Mouse (Mus musculus): ENCODE results near the gene Stt3b. TPM values are rescaled to one million over a fixed set of nuclear protein-coding genes. Genes with fewer than 3 reads are reported as not detected.

The Stt3b gene
- polyA plus RNA-seq, 1 experiment from 2014 or later: 99.9 TPM

GRCm38 (mm10) chr9:115332339-115332738 is 22.1 kb upstream of the Stt3b start:
- no peak for DNase-seq (ENCODE audit: low spot score)
- no peak overlapping the region for H3K27ac ChIP-seq (replicated peaks)
- no peaks in the 10 kb centered on the region for H3K9me3 ChIP-seq (replicated peaks)
- H3K4me1 ChIP-seq: no peaks in the 10 kb centered on the region
- no peak overlapping the region for H3K4me3 ChIP-seq
- no peaks in the 10 kb centered on the region for H3K27me3 ChIP-seq (ENCODE audit: low read depth, poor library complexity, severe bottlenecking)
- WGBS: 94% methylated on average over 7 of the region's 7 CpGs
- no peaks in the 10 kb centered on the region for H3K36me3 ChIP-seq

- Histone ChIP-seq H3K36me3 (no peaks in the 10 kb centered on the region), H3K4me3 (no peak overlapping the region), H3K27ac (replicated peaks) (no peak overlapping the region), H3K9me3 (replicated peaks) (no peaks in the 10 kb centered on the region), H3K4me1 (peaks cover 4% of the 10 kb centered on the region), H3K27me3 (ENCODE audit: low read depth, poor library complexity, severe bottlenecking) (no peaks in the 10 kb centered on the region)
- WGBS: 81% methylated on average over 6 of the region's 6 CpGs
- DNase-seq (ENCODE audit: low spot score): no peak
These were observed 20.7 kb upstream of the Stt3b start for GRCm38 (mm10) chr9:115330861-115331476.

GRCm38 (mm10) chr9:115326533-115326890 is 16.3 kb upstream of the Stt3b start:
- Histone ChIP-seq H3K27me3 (ENCODE audit: low read depth, poor library complexity, severe bottlenecking) (no peaks in the 10 kb centered on the region), H3K36me3 (no peaks in the 10 kb centered on the region), H3K27ac (replicated peaks) (no peak overlapping the region), H3K4me1 (peaks cover 22% of the 10 kb centered on the region), H3K9me3 (replicated peaks) (no peaks in the 10 kb centered on the region), H3K4me3 (no peak overlapping the region)
- DNase-seq (ENCODE audit: low spot score): no peak
- 91% methylated on average over 4 of the region's 4 CpGs for WGBS

GRCm38 (mm10) chr9:115325831-115326532 is 15.8 kb upstream of the Stt3b start:
- WGBS: 79% methylated on average over 13 of the region's 13 CpGs
- Histone ChIP-seq H3K36me3 (no peaks in the 10 kb centered on the region), H3K27me3 (ENCODE audit: low read depth, poor library complexity, severe bottlenecking) (no peaks in the 10 kb centered on the region), H3K9me3 (replicated peaks) (no peaks in the 10 kb centered on the region), H3K27ac (replicated peaks) (peak overlapping the region; percentile 23; the same call in 1 of the 2 replicates), H3K4me1 (peaks cover 22% of the 10 kb centered on the region), H3K4me3 (no peak overlapping the region)
- DNase-seq (ENCODE audit: low spot score): no peak

- WGBS: 22% methylated on average over 10 of the region's 10 CpGs
- no peaks in the 10 kb centered on the region for H3K36me3 ChIP-seq
- no peaks in the 10 kb centered on the region for H3K27me3 ChIP-seq (ENCODE audit: low read depth, poor library complexity, severe bottlenecking)
- no peak overlapping the region for H3K4me3 ChIP-seq
- H3K27ac ChIP-seq (replicated peaks): peak overlapping the region; percentile 64
- H3K9me3 ChIP-seq (replicated peaks): no peaks in the 10 kb centered on the region
- DNase-seq (ENCODE audit: low spot score): peak; percentile 27
- H3K4me1 ChIP-seq: peaks cover 22% of the 10 kb centered on the region
These were observed 13.4 kb upstream of the Stt3b start for GRCm38 (mm10) chr9:115323572-115323971.

- no peak for DNase-seq (ENCODE audit: low spot score)
- Histone ChIP-seq H3K36me3 (no peaks in the 10 kb centered on the region), H3K4me1 (peaks cover 22% of the 10 kb centered on the region), H3K4me3 (no peak overlapping the region), H3K9me3 (replicated peaks) (no peaks in the 10 kb centered on the region; the same call in 1 of the 2 replicates), H3K27me3 (ENCODE audit: low read depth, poor library complexity, severe bottlenecking) (no peaks in the 10 kb centered on the region), H3K27ac (replicated peaks) (no peak overlapping the region)
- 96% methylated on average over 6 of the region's 6 CpGs for WGBS
These were observed 12.2 kb upstream of the Stt3b start for GRCm38 (mm10) chr9:115322385-115322784.

GRCm38 (mm10) chr9:115321052-115321451 is 10.8 kb upstream of the Stt3b start:
- H3K36me3 ChIP-seq: no peaks in the 10 kb centered on the region
- H3K9me3 ChIP-seq (replicated peaks): peaks cover 9% of the 10 kb centered on the region; the same call in 1 of the 2 replicates
- no peaks in the 10 kb centered on the region for H3K27me3 ChIP-seq (ENCODE audit: low read depth, poor library complexity, severe bottlenecking)
- peaks cover 19% of the 10 kb centered on the region for H3K4me1 ChIP-seq
- no peak for DNase-seq (ENCODE audit: low spot score)
- H3K4me3 ChIP-seq: no peak overlapping the region
- H3K27ac ChIP-seq (replicated peaks): no peak overlapping the region
- WGBS: 86% methylated on average over 6 of the region's 6 CpGs

GRCm38 (mm10) chr9:115320156-115320555 is 9.9 kb upstream of the Stt3b start:
- H3K4me3 ChIP-seq: no peak overlapping the region
- no peaks in the 10 kb centered on the region for H3K36me3 ChIP-seq
- peaks cover 10% of the 10 kb centered on the region; the same call in 1 of the 2 replicates for H3K9me3 ChIP-seq (replicated peaks)
- H3K4me1 ChIP-seq: peaks cover 14% of the 10 kb centered on the region
- DNase-seq (ENCODE audit: low spot score): no peak
- 94% methylated on average over 4 of the region's 4 CpGs for WGBS
- no peak overlapping the region for H3K27ac ChIP-seq (replicated peaks)
- no peaks in the 10 kb centered on the region for H3K27me3 ChIP-seq (ENCODE audit: low read depth, poor library complexity, severe bottlenecking)

GRCm38 (mm10) chr9:115318621-115319375 is 8.6 kb upstream of the Stt3b start:
- H3K4me3 ChIP-seq: no peak overlapping the region

GRCm38 (mm10) chr9:115317049-115317448 is 6.8 kb upstream of the Stt3b start:
- WGBS: 96% methylated on average over 5 of the region's 5 CpGs
- no peaks in the 10 kb centered on the region for H3K36me3 ChIP-seq
- H3K4me3 ChIP-seq: no peak overlapping the region
- H3K27ac ChIP-seq (replicated peaks): no peak overlapping the region
- peaks cover 10% of the 10 kb centered on the region; the same call in 1 of the 2 replicates for H3K9me3 ChIP-seq (replicated peaks)
- DNase-seq (ENCODE audit: low spot score): no peak
- peaks cover 9% of the 10 kb centered on the region for H3K4me1 ChIP-seq
- no peaks in the 10 kb centered on the region for H3K27me3 ChIP-seq (ENCODE audit: low read depth, poor library complexity, severe bottlenecking)

More at GRCm38 (mm10) chr9:115318621-115319375, 8.6 kb upstream of the Stt3b start:
- H3K4me1 ChIP-seq: peaks cover 14% of the 10 kb centered on the region
- DNase-seq (ENCODE audit: low spot score): no peak
- 81% methylated on average over 6 of the region's 6 CpGs for WGBS
- H3K9me3 ChIP-seq (replicated peaks): peaks cover 10% of the 10 kb centered on the region; the same call in 1 of the 2 replicates
- no peaks in the 10 kb centered on the region for H3K36me3 ChIP-seq
- no peak overlapping the region for H3K27ac ChIP-seq (replicated peaks)
- no peaks in the 10 kb centered on the region for H3K27me3 ChIP-seq (ENCODE audit: low read depth, poor library complexity, severe bottlenecking)

GRCm38 (mm10) chr9:115314556-115314955 is 4.3 kb upstream of the Stt3b start:
- peak; percentile 47 for DNase-seq (ENCODE audit: low spot score)
- Histone ChIP-seq H3K4me1 (peaks cover 14% of the 10 kb centered on the region), H3K4me3 (peak overlapping the region; percentile 39), H3K27ac (replicated peaks) (peak overlapping the region; percentile 63), H3K27me3 (ENCODE audit: low read depth, poor library complexity, severe bottlenecking) (no peaks in the 10 kb centered on the region), H3K9me3 (replicated peaks) (peaks cover 10% of the 10 kb centered on the region; the same call in 1 of the 2 replicates), H3K36me3 (no peaks in the 10 kb centered on the region)
- 13% methylated on average over 10 of the region's 10 CpGs for WGBS

GRCm38 (mm10) chr9:115313830-115314229 is 3.6 kb upstream of the Stt3b start:
- H3K4me3 ChIP-seq: no peak overlapping the region
- peaks cover 14% of the 10 kb centered on the region for H3K4me1 ChIP-seq
- DNase-seq (ENCODE audit: low spot score): no peak
- WGBS: 90% methylated on average over 5 of the region's 5 CpGs
- H3K9me3 ChIP-seq (replicated peaks): peaks cover 10% of the 10 kb centered on the region; the same call in 1 of the 2 replicates
- no peaks in the 10 kb centered on the region for H3K36me3 ChIP-seq
- H3K27me3 ChIP-seq (ENCODE audit: low read depth, poor library complexity, severe bottlenecking): no peaks in the 10 kb centered on the region
- no peak overlapping the region for H3K27ac ChIP-seq (replicated peaks)

- Histone ChIP-seq H3K9me3 (replicated peaks) (0 out of 2 replicates have a peak, but pooled peaks cover 3% of the 10 kb centered on the region), H3K27me3 (ENCODE audit: low read depth, poor library complexity, severe bottlenecking) (no peaks in the 10 kb centered on the region), H3K36me3 (no peaks in the 10 kb centered on the region), H3K4me3 (peak overlapping the region; percentile 96), H3K4me1 (peaks cover 33% of the 10 kb centered on the region), H3K27ac (replicated peaks) (peak overlapping the region; percentile 99)
- WGBS: 14% methylated on average over 5 of the region's 5 CpGs
- DNase-seq (ENCODE audit: low spot score): no peak
These were observed 951 bp upstream of the Stt3b start for GRCm38 (mm10) chr9:115311223-115311520.

Data from midbrain, embryonic 10.5 days (tissue).